ENCODE assay signal across 8 mouse cellular contexts in the genomic region with DNA sequence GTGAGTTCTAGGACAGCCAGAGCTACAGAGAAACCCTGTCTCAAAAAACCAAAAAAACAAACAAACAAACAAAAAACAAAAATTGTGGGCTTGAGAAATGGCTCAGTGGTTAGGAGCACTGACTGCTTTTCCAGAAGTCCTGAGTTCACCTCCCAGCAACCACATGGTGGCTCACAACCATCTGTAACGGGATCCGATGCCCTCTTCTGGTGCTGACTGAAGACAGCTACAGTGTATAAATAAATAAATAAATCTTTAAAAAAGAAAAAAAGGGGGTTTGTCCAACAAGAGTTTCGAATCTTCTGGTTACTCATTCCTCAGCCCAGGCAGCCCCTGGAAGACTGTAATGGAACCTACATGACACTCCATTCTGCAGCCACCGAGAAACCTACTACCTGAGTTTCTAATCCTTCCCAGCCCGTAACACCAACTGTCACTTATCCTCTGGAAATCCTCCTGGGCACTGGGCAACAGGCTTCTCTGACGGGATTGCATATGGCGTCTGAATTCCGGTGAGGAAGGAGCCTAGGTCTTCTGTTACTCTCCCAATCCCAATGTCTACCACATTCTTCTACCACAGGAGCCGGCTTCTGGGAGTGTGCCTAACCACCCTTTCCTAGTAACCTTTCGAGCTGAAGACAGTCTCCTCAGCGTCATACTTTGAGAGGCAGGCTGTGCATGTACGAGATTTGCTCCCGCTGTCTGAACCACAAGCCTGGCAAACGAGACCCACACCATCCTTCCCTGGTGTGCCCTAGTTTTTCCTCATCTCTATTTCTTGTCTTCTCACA. TPM values are rescaled to one million over a fixed set of nuclear protein-coding genes. Genes with fewer than 3 reads are reported as not detected.
DNase-seq lines count a peak whose midpoint lies in the region; ATAC-seq and TF ChIP-seq lines count a peak whose summit lies in the region.

No protein-coding gene starts in this region.

- H3K27ac ChIP-seq in layer of hippocampus, adult 2 months = peak overlapping the region; percentile 100
- H3K27ac ChIP-seq in hindbrain, embryonic 14.5 days = no peak overlapping the region
- H3K27ac ChIP-seq in midbrain, postnatal 0 days (ENCODE audit: low read depth, low read length) = peak overlapping the region; percentile 55; the same call in 1 of the 2 replicates

- H3K4me1 ChIP-seq in hindbrain, embryonic 14.5 days (replicated peaks; ENCODE audit: control insufficient read depth, insufficient read depth, low read length) = peaks cover 9% of the 10 kb centered on the region
- peaks cover 8% of the 10 kb centered on the region; the same call in 1 of the 2 replicates for H3K4me1 ChIP-seq in midbrain, postnatal 0 days (ENCODE audit: insufficient read depth, low read length)

- ATAC-seq in hindbrain, embryonic 14.5 days (ENCODE audit: low FRiP score) = no peak
- no peak for ATAC-seq in midbrain, postnatal 0 days (ENCODE audit: low FRiP score)
- no peak for ATAC-seq in activated CD4-positive, CD25-positive, alpha-beta regulatory T cell, adult 4 months

- H3K9ac ChIP-seq in hindbrain, embryonic 14.5 days = peak overlapping the region; percentile 78
- peak overlapping the region; percentile 85 for H3K9ac ChIP-seq in midbrain, postnatal 0 days (replicated peaks; ENCODE audit: low read length, poor library complexity, severe bottlenecking)

- 68% methylated on average over 14 of the region's 14 CpGs for WGBS in hindbrain, embryonic 14.5 days
- 60% methylated on average over 14 of the region's 14 CpGs for WGBS in midbrain, postnatal 0 days

- no peaks in the 10 kb centered on the region for H3K9me3 ChIP-seq in hindbrain, embryonic 14.5 days (ENCODE audit: control insufficient read depth, low read length)
- no peaks in the 10 kb centered on the region for H3K9me3 ChIP-seq in midbrain, postnatal 0 days (ENCODE audit: low read length)

- H3K36me3 ChIP-seq in hindbrain, embryonic 14.5 days (replicated peaks; ENCODE audit: control insufficient read depth, insufficient read depth) = peaks cover 46% of the 10 kb centered on the region
- peaks cover 37% of the 10 kb centered on the region for H3K36me3 ChIP-seq in midbrain, postnatal 0 days (ENCODE audit: insufficient read depth, low read length)

- TF ChIP-seq POLR2A in brain, embryonic 14.5 days (IDR thresholded peaks at IDR 0.05; ENCODE audit: borderline replicate concordance, extremely low read depth, insufficient read depth, insufficient read length, poor library complexity, severe bottlenecking) = no peak

- no peaks in the 10 kb centered on the region for H3K27me3 ChIP-seq in hindbrain, embryonic 14.5 days (ENCODE audit: control insufficient read depth, insufficient read depth, low read length)
- no peaks in the 10 kb centered on the region for H3K27me3 ChIP-seq in midbrain, postnatal 0 days (ENCODE audit: insufficient read depth, low read length)

- peak; percentile 48 for TF ChIP-seq CTCF in layer of hippocampus, adult 2 months (conservative IDR thresholded peaks at IDR 0.05)
- peak; percentile 8; the same call in 1 of the 2 replicates for TF ChIP-seq CTCF in brain, embryonic 14.5 days (IDR thresholded peaks at IDR 0.05; ENCODE audit: borderline replicate concordance, extremely low read depth, insufficient read depth, insufficient read length)
- peak; percentile 58 for TF ChIP-seq CTCF in midbrain, postnatal 0 days (IDR thresholded peaks at IDR 0.05)

- no peak for DNase-seq in layer of hippocampus, adult 2 months (ENCODE audit: low spot score in 2 of 2)
- no peak for DNase-seq in layer of hippocampus, postnatal 36 days
- peak; percentile 19 for DNase-seq in brain, embryonic 14.5 days (ENCODE audit: low read depth)
- DNase-seq in hindbrain, embryonic 14.5 days (ENCODE audit: low spot score) = no peak
- DNase-seq in midbrain, postnatal 0 days (ENCODE audit: low spot score) = peak; percentile 12
- no peak for DNase-seq in thymus, postnatal 25 days
- DNase-seq in right cerebral cortex, postnatal 14 days = no peak

- peak overlapping the region; percentile 69 for H3K4me2 ChIP-seq in hindbrain, embryonic 14.5 days (replicated peaks)
- peak overlapping the region; percentile 83 for H3K4me2 ChIP-seq in midbrain, postnatal 0 days (ENCODE audit: low read depth, low read length, poor library complexity, severe bottlenecking)

- peak overlapping the region; percentile 83 for H3K4me3 ChIP-seq in layer of hippocampus, adult 2 months
- peak overlapping the region; percentile 62 for H3K4me3 ChIP-seq in hindbrain, embryonic 14.5 days (replicated peaks; ENCODE audit: low read length)
- peak overlapping the region; percentile 76 for H3K4me3 ChIP-seq in midbrain, postnatal 0 days (ENCODE audit: low read depth, low read length)

RNA-seq across cellular contexts. Expression of a gene that starts 1.5 kb away (rescaled TPM):
- total RNA-seq in layer of hippocampus, adult 2 months (2021) = 10 to 100 TPM; 44.8 to 46.9 TPM
- 10 to 100 TPM; 41.2 to 44.3 TPM for total RNA-seq in layer of hippocampus, postnatal 36 days (2021)
- polyA plus RNA-seq in brain, embryonic 14.5 days (2012; rRNA removed) = 46.1 and 58.8 TPM in 2 replicates
- polyA plus RNA-seq in hindbrain, embryonic 14.5 days (2014; fragmentation: Nextera tagmentation; extraction: Ambion mirVana) = 35.9 and 39.7 TPM in 2 replicates
- total RNA-seq in midbrain, postnatal 0 days (2014; rRNA removed) = 41.5 and 44.0 TPM in 2 replicates
- 31.0 and 34.7 TPM in 2 replicates for polyA plus RNA-seq in midbrain, postnatal 0 days (2015; fragmentation: Nextera tagmentation; extraction: Ambion mirVana)
- 10 to 100 TPM; 18.2 to 28.7 TPM for polyA plus RNA-seq in activated CD4-positive, CD25-positive, alpha-beta regulatory T cell, adult 4 months (2017; shearing (Covaris generic))

RNA-seq across cellular contexts. Expression of a gene that starts 20.9 kb away (rescaled TPM):
- 1 to 10 TPM in 1 of 2 experiments, under 1 TPM in 1; 0.69 to 1.2 TPM for total RNA-seq in layer of hippocampus, adult 2 months (2021)
- under 1 TPM; 0.20 to 0.28 TPM for total RNA-seq in layer of hippocampus, postnatal 36 days (2021)
- polyA plus RNA-seq in brain, embryonic 14.5 days (2012; rRNA removed) = 4.3 and 6.1 TPM in 2 replicates
- polyA plus RNA-seq in hindbrain, embryonic 14.5 days (2014; fragmentation: Nextera tagmentation; extraction: Ambion mirVana) = 4.3 and 5.2 TPM in 2 replicates
- total RNA-seq in midbrain, postnatal 0 days (2014; rRNA removed) = 18.3 and 19.0 TPM in 2 replicates
- polyA plus RNA-seq in midbrain, postnatal 0 days (2015; fragmentation: Nextera tagmentation; extraction: Ambion mirVana) = 26.2 and 32.2 TPM in 2 replicates
- not detected for polyA plus RNA-seq in activated CD4-positive, CD25-positive, alpha-beta regulatory T cell, adult 4 months (2017; shearing (Covaris generic))

RNA-seq across cellular contexts. Expression of a gene that starts 30.9 kb away (rescaled TPM):
- 10 to 100 TPM; 56.1 to 59.6 TPM for total RNA-seq in layer of hippocampus, adult 2 months (2021)
- 10 to 100 TPM; 59.2 to 62.3 TPM for total RNA-seq in layer of hippocampus, postnatal 36 days (2021)
- 57.5 and 63.4 TPM in 2 replicates for polyA plus RNA-seq in brain, embryonic 14.5 days (2012; rRNA removed)
- polyA plus RNA-seq in hindbrain, embryonic 14.5 days (2014; fragmentation: Nextera tagmentation; extraction: Ambion mirVana) = 70.0 and 70.1 TPM in 2 replicates
- 72.6 and 86.9 TPM in 2 replicates for total RNA-seq in midbrain, postnatal 0 days (2014; rRNA removed)
- 92.2 and 99.1 TPM in 2 replicates for polyA plus RNA-seq in midbrain, postnatal 0 days (2015; fragmentation: Nextera tagmentation; extraction: Ambion mirVana)
- polyA plus RNA-seq in activated CD4-positive, CD25-positive, alpha-beta regulatory T cell, adult 4 months (2017; shearing (Covaris generic)) = 1 to 10 TPM; 8.7 to 8.8 TPM

RNA-seq across cellular contexts. Expression of a gene that starts 31.3 kb away (rescaled TPM):
- total RNA-seq in layer of hippocampus, adult 2 months (2021) = 10 to 100 TPM; 75.1 to 80.5 TPM
- 10 to 100 TPM; 75.7 to 80.4 TPM for total RNA-seq in layer of hippocampus, postnatal 36 days (2021)
- 57.3 and 75.3 TPM in 2 replicates for polyA plus RNA-seq in brain, embryonic 14.5 days (2012; rRNA removed)
- polyA plus RNA-seq in hindbrain, embryonic 14.5 days (2014; fragmentation: Nextera tagmentation; extraction: Ambion mirVana) = 198 and 199 TPM in 2 replicates
- total RNA-seq in midbrain, postnatal 0 days (2014; rRNA removed) = 94.1 and 104 TPM in 2 replicates
- polyA plus RNA-seq in midbrain, postnatal 0 days (2015; fragmentation: Nextera tagmentation; extraction: Ambion mirVana) = 147 and 148 TPM in 2 replicates
- polyA plus RNA-seq in activated CD4-positive, CD25-positive, alpha-beta regulatory T cell, adult 4 months (2017; shearing (Covaris generic)) = 100 to 1,000 TPM in 1 of 2 experiments, 10 to 100 TPM in 1; 95.7 to 102 TPM

Comparison
In these comparisons a context has a peak if more than half of its experiments do, and no peak if none do; other contexts are left out.
1. DNase-seq: peak in brain, embryonic 14.5 days (single experiment) and midbrain, postnatal 0 days (single experiment); none in layer of hippocampus, adult 2 months (0 of 2), layer of hippocampus, postnatal 36 days (0 of 2), hindbrain, embryonic 14.5 days (single experiment), thymus, postnatal 25 days (single experiment) and right cerebral cortex, postnatal 14 days (single experiment).
2. CTCF ChIP-seq: peak in every context shown above with its lines; median percentile 58 in midbrain, postnatal 0 days; 48 in layer of hippocampus, adult 2 months; 8 in brain, embryonic 14.5 days.
3. Peak in every context shown above with its lines, with median percentiles within 50 percentile points of each other: H3K4me3 ChIP-seq.